Mouse (Mus musculus): ENCODE data around the gene Pcyt1a. TPM values are rescaled to one million over a fixed set of nuclear protein-coding genes. Genes with fewer than 3 reads are reported as not detected.

Pcyt1a gene
- total and polyA plus RNA-seq, 3 experiments, result 50.2 to 104 (median 101) TPM

- peaks cover 83% of the 10 kb centered on the region for H3K36me3 ChIP-seq (replicated peaks)
- ATAC-seq (ENCODE audit: extremely low read depth, insufficient number of reproducible peaks, low FRiP score, poor library complexity, severe bottlenecking), result peak; percentile 60
- no peak for TF ChIP-seq GATA2 (IDR thresholded peaks at IDR 0.05; ENCODE audit: borderline replicate concordance, low read depth, low read length)
- no peak for TF ChIP-seq POLR2AphosphoS5 (IDR thresholded peaks at IDR 0.05; ENCODE audit: insufficient replicate concordance, low read depth, low read length)
- no peak for TF ChIP-seq GATA1 (IDR thresholded peaks at IDR 0.05; ENCODE audit: borderline replicate concordance, low read length)
- TF ChIP-seq TAL1 (conservative IDR thresholded peaks at IDR 0.05; ENCODE audit: low read depth, low read length), result no peak
- TF ChIP-seq CTCF (IDR thresholded peaks at IDR 0.05; ENCODE audit: low read depth, low read length), result peak; percentile 33
- H3K4me3 ChIP-seq (ENCODE audit: low read depth, low read length), result no peak overlapping the region
- H3K27me3 ChIP-seq (ENCODE audit: insufficient read depth, low read length), result no peaks in the 10 kb centered on the region
- peak; percentile 52 for DNase-seq (ENCODE audit: low spot score)
- peaks cover 38% of the 10 kb centered on the region for H3K4me1 ChIP-seq (ENCODE audit: insufficient read depth, low read depth, low read length)
- no peaks in the 10 kb centered on the region for H3K9me3 ChIP-seq (replicated peaks)
These were observed 27.1 kb downstream of the Pcyt1a start for GRCm38 (mm10) chr16:32457589-32458386.

DNA sequence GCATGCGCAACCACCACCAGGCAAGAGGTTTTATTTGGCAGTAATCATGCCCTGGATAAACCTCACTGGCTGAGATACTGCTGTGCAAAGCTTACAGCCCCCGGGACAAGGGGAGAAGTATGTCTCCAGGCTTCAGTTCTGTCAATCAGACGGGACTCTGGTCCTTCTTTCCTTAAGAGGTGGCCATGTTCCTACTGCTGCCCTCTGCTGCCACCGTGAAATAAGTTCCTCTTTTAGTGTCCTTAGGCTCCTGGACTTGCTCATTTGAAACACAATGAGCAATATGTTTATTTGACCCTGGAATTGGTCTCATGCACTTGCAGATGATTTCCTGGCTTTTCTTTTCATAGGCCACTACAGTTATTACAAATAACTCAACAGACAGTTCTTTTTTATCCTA is 29.8 kb downstream of the Pcyt1a start:
- Histone ChIP-seq H3K27me3 (ENCODE audit: insufficient read depth, low read length) (no peaks in the 10 kb centered on the region), H3K4me3 (ENCODE audit: low read depth, low read length) (no peak overlapping the region), H3K9me3 (replicated peaks) (no peaks in the 10 kb centered on the region), H3K4me1 (ENCODE audit: insufficient read depth, low read depth, low read length) (peaks cover 36% of the 10 kb centered on the region), H3K36me3 (replicated peaks) (peaks cover 80% of the 10 kb centered on the region)
- no peak for ATAC-seq (ENCODE audit: extremely low read depth, insufficient number of reproducible peaks, low FRiP score, poor library complexity, severe bottlenecking)
- no peak for DNase-seq (ENCODE audit: low spot score)
- TF ChIP-seq CTCF (IDR thresholded peaks at IDR 0.05; ENCODE audit: low read depth, low read length) (no peak), TAL1 (conservative IDR thresholded peaks at IDR 0.05; ENCODE audit: low read depth, low read length) (no peak), POLR2AphosphoS5 (IDR thresholded peaks at IDR 0.05; ENCODE audit: insufficient replicate concordance, low read depth, low read length) (no peak), GATA2 (IDR thresholded peaks at IDR 0.05; ENCODE audit: borderline replicate concordance, low read depth, low read length) (no peak), GATA1 (IDR thresholded peaks at IDR 0.05; ENCODE audit: borderline replicate concordance, low read length) (no peak)

DNA sequence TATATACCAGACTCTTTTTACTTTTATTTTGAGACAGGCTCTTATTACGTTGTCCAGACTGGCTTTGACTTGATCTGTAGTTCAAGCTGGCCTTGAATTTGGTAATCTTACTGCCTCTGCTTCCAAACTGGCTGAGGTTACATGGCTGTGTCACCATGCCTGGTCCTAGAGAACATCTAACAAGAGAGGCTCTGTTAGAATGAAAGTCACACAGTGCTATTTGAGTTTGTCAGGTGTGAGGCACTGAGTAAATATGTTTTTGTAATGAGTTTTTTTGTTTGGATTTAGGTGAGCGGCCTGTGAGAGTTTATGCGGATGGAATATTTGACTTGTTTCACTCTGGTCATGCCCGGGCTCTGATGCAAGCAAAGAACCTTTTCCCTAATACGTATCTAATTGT is 31.0 kb downstream of the Pcyt1a start:
- H3K4me3 ChIP-seq (ENCODE audit: low read depth, low read length), result no peak overlapping the region
- H3K9me3 ChIP-seq (replicated peaks), result no peaks in the 10 kb centered on the region
- no peak for ATAC-seq (ENCODE audit: extremely low read depth, insufficient number of reproducible peaks, low FRiP score, poor library complexity, severe bottlenecking)
- H3K36me3 ChIP-seq (replicated peaks), result peaks cover 82% of the 10 kb centered on the region
- no peaks in the 10 kb centered on the region for H3K27me3 ChIP-seq (ENCODE audit: insufficient read depth, low read length)
- peaks cover 26% of the 10 kb centered on the region for H3K4me1 ChIP-seq (ENCODE audit: insufficient read depth, low read depth, low read length)
- DNase-seq (ENCODE audit: low spot score), result no peak
- TF ChIP-seq GATA1 (IDR thresholded peaks at IDR 0.05; ENCODE audit: borderline replicate concordance, low read length), result no peak
- TF ChIP-seq CTCF (IDR thresholded peaks at IDR 0.05; ENCODE audit: low read depth, low read length), result no peak
- TF ChIP-seq GATA2 (IDR thresholded peaks at IDR 0.05; ENCODE audit: borderline replicate concordance, low read depth, low read length), result no peak
- no peak for TF ChIP-seq TAL1 (conservative IDR thresholded peaks at IDR 0.05; ENCODE audit: low read depth, low read length)
- TF ChIP-seq POLR2AphosphoS5 (IDR thresholded peaks at IDR 0.05; ENCODE audit: insufficient replicate concordance, low read depth, low read length), result no peak

DNA sequence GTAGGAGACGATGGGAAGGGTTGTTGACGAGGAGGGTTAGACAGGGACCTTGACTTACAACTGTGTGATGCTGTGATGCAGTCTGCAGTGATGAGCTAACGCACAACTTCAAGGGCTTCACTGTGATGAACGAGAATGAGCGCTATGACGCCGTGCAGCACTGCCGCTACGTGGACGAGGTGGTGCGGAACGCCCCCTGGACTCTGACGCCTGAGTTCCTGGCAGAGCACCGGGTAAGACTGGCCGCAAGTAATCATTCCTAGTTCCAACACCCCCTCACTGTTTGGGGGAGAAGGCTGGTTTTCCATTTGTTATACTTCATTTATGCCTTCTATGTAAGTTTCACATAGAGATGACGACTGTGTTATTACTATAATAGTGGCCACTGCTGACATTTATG is 32.2 kb downstream of the Pcyt1a start:
- H3K9me3 ChIP-seq (replicated peaks), result no peaks in the 10 kb centered on the region
- peaks cover 24% of the 10 kb centered on the region for H3K4me1 ChIP-seq (ENCODE audit: insufficient read depth, low read depth, low read length)
- ATAC-seq (ENCODE audit: extremely low read depth, insufficient number of reproducible peaks, low FRiP score, poor library complexity, severe bottlenecking), result no peak
- no peak for TF ChIP-seq TAL1 (conservative IDR thresholded peaks at IDR 0.05; ENCODE audit: low read depth, low read length)
- TF ChIP-seq GATA1 (IDR thresholded peaks at IDR 0.05; ENCODE audit: borderline replicate concordance, low read length), result no peak
- no peak for TF ChIP-seq CTCF (IDR thresholded peaks at IDR 0.05; ENCODE audit: low read depth, low read length)
- TF ChIP-seq GATA2 (IDR thresholded peaks at IDR 0.05; ENCODE audit: borderline replicate concordance, low read depth, low read length), result no peak
- TF ChIP-seq POLR2AphosphoS5 (IDR thresholded peaks at IDR 0.05; ENCODE audit: insufficient replicate concordance, low read depth, low read length), result no peak
- peak overlapping the region; percentile 34; the same call in 1 of the 2 replicates for H3K4me3 ChIP-seq (ENCODE audit: low read depth, low read length)
- peaks cover 87% of the 10 kb centered on the region for H3K36me3 ChIP-seq (replicated peaks)
- no peak for DNase-seq (ENCODE audit: low spot score)
- no peaks in the 10 kb centered on the region for H3K27me3 ChIP-seq (ENCODE audit: insufficient read depth, low read length)

DNA sequence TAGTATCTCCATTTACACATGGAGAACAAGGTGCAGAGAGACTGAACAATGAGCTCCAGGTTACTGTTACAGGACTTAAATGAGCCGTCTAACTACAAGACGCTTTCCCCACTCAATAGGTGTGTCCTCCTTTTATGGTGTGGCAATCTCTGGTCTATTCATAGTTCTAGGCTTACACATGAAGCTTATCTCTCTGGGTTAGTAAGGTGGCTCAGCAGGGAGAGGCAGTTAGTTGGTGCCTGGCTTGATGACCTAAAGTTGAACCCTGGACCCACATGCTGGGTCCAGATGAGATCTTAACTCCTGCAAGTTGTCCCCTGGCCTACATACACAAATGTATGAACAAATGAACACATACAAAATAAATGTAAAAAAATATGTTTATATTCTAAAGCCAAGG is 32.7 kb downstream of the Pcyt1a start:
- Histone ChIP-seq H3K4me3 (ENCODE audit: low read depth, low read length) (no peak overlapping the region), H3K9me3 (replicated peaks) (no peaks in the 10 kb centered on the region), H3K36me3 (replicated peaks) (peaks cover 87% of the 10 kb centered on the region), H3K27me3 (ENCODE audit: insufficient read depth, low read length) (no peaks in the 10 kb centered on the region), H3K4me1 (ENCODE audit: insufficient read depth, low read depth, low read length) (peaks cover 23% of the 10 kb centered on the region)
- TF ChIP-seq TAL1 (conservative IDR thresholded peaks at IDR 0.05; ENCODE audit: low read depth, low read length), result no peak
- no peak for TF ChIP-seq GATA2 (IDR thresholded peaks at IDR 0.05; ENCODE audit: borderline replicate concordance, low read depth, low read length)
- no peak for TF ChIP-seq GATA1 (IDR thresholded peaks at IDR 0.05; ENCODE audit: borderline replicate concordance, low read length)
- no peak for TF ChIP-seq CTCF (IDR thresholded peaks at IDR 0.05; ENCODE audit: low read depth, low read length)
- TF ChIP-seq POLR2AphosphoS5 (IDR thresholded peaks at IDR 0.05; ENCODE audit: insufficient replicate concordance, low read depth, low read length), result no peak
- ATAC-seq (ENCODE audit: extremely low read depth, insufficient number of reproducible peaks, low FRiP score, poor library complexity, severe bottlenecking) (no peak), DNase-seq (ENCODE audit: low spot score) (no peak)

GRCm38 (mm10) chr16:32464908-32465307 is 34.2 kb downstream of the Pcyt1a start:
- Histone ChIP-seq H3K27me3 (ENCODE audit: insufficient read depth, low read length) (no peaks in the 10 kb centered on the region), H3K4me3 (ENCODE audit: low read depth, low read length) (no peak overlapping the region), H3K36me3 (replicated peaks) (peaks cover 87% of the 10 kb centered on the region), H3K4me1 (ENCODE audit: insufficient read depth, low read depth, low read length) (peaks cover 29% of the 10 kb centered on the region), H3K9me3 (replicated peaks) (no peaks in the 10 kb centered on the region)
- DNase-seq (ENCODE audit: low spot score) (no peak), ATAC-seq (ENCODE audit: extremely low read depth, insufficient number of reproducible peaks, low FRiP score, poor library complexity, severe bottlenecking) (no peak)
- TF ChIP-seq POLR2AphosphoS5 (IDR thresholded peaks at IDR 0.05; ENCODE audit: insufficient replicate concordance, low read depth, low read length) (no peak), TAL1 (conservative IDR thresholded peaks at IDR 0.05; ENCODE audit: low read depth, low read length) (no peak), GATA1 (IDR thresholded peaks at IDR 0.05; ENCODE audit: borderline replicate concordance, low read length) (no peak), CTCF (IDR thresholded peaks at IDR 0.05; ENCODE audit: low read depth, low read length) (no peak), GATA2 (IDR thresholded peaks at IDR 0.05; ENCODE audit: borderline replicate concordance, low read depth, low read length) (no peak)

All from G1E (cell line).